Mouse (Mus musculus): ENCODE data around the gene Tjp1. TPM values are rescaled to one million over a fixed set of nuclear protein-coding genes. Genes with fewer than 3 reads are reported as not detected.

Gene Tjp1
- polyA plus RNA-seq, 1 experiment from 2014 or later: 0.10 TPM

GRCm38 (mm10) chr7:65431018-65431695 lies 96.4 kb downstream of the Tjp1 start:
- H3K4me3 ChIP-seq (ENCODE audit: inconsistent target): no peak overlapping the region
- no peak overlapping the region for H3K27ac ChIP-seq
- no peaks in the 10 kb centered on the region for H3K79me2 ChIP-seq (ENCODE audit: inconsistent target)
- no peaks in the 10 kb centered on the region for H3K36me3 ChIP-seq (ENCODE audit: inconsistent target)
- 28% methylated on average over 9 of the region's 9 CpGs for WGBS (ENCODE audit: missing documents)

GRCm38 (mm10) chr7:65430401-65430800 lies 97.2 kb downstream of the Tjp1 start:
- WGBS (ENCODE audit: missing documents): 73% methylated on average over 8 of the region's 8 CpGs
- Histone ChIP-seq H3K4me3 (ENCODE audit: inconsistent target) (no peak overlapping the region), H3K36me3 (ENCODE audit: inconsistent target) (no peaks in the 10 kb centered on the region), H3K79me2 (ENCODE audit: inconsistent target) (no peaks in the 10 kb centered on the region), H3K27ac (no peak overlapping the region)

GRCm38 (mm10) chr7:65424519-65424918 lies 103.1 kb downstream of the Tjp1 start:
- Histone ChIP-seq H3K36me3 (ENCODE audit: inconsistent target) (no peaks in the 10 kb centered on the region), H3K4me3 (ENCODE audit: inconsistent target) (no peak overlapping the region)
- 18% methylated on average over 8 of the region's 8 CpGs for WGBS (ENCODE audit: missing documents)

GRCm38 (mm10) chr7:65422456-65422855 lies 105.1 kb downstream of the Tjp1 start:
- no peak overlapping the region for H3K27ac ChIP-seq
- WGBS (ENCODE audit: missing documents): 92% methylated on average over 1 of the region's 1 CpGs
- no peak overlapping the region for H3K4me3 ChIP-seq (ENCODE audit: inconsistent target)
- H3K79me2 ChIP-seq (ENCODE audit: inconsistent target): no peaks in the 10 kb centered on the region
- H3K36me3 ChIP-seq (ENCODE audit: inconsistent target): no peaks in the 10 kb centered on the region

More at GRCm38 (mm10) chr7:65424519-65424918, 103.1 kb downstream of the Tjp1 start:
- Histone ChIP-seq H3K79me2 (ENCODE audit: inconsistent target) (no peaks in the 10 kb centered on the region), H3K27ac (no peak overlapping the region)

GRCm38 (mm10) chr7:65421451-65421850 lies 106.1 kb downstream of the Tjp1 start:
- H3K27ac ChIP-seq: no peak overlapping the region
- H3K79me2 ChIP-seq (ENCODE audit: inconsistent target): no peaks in the 10 kb centered on the region
- 2% methylated on average over 10 of the region's 10 CpGs for WGBS (ENCODE audit: missing documents)
- H3K4me3 ChIP-seq (ENCODE audit: inconsistent target): no peak overlapping the region
- no peaks in the 10 kb centered on the region for H3K36me3 ChIP-seq (ENCODE audit: inconsistent target)

- WGBS (ENCODE audit: missing documents): 55% methylated on average over 1 of the region's 1 CpGs
- H3K79me2 ChIP-seq (ENCODE audit: inconsistent target): no peaks in the 10 kb centered on the region
- no peak overlapping the region for H3K27ac ChIP-seq
- H3K36me3 ChIP-seq (ENCODE audit: inconsistent target): no peaks in the 10 kb centered on the region
- no peak overlapping the region for H3K4me3 ChIP-seq (ENCODE audit: inconsistent target)
Measured at GRCm38 (mm10) chr7:65419926-65420325, 107.7 kb downstream of the Tjp1 start.

- Histone ChIP-seq H3K36me3 (ENCODE audit: inconsistent target) (no peaks in the 10 kb centered on the region), H3K79me2 (ENCODE audit: inconsistent target) (no peaks in the 10 kb centered on the region), H3K27ac (no peak overlapping the region), H3K4me3 (ENCODE audit: inconsistent target) (no peak overlapping the region)
- 89% methylated on average over 3 of the region's 3 CpGs for WGBS (ENCODE audit: missing documents)
Measured at GRCm38 (mm10) chr7:65419012-65419411, 108.6 kb downstream of the Tjp1 start.

GRCm38 (mm10) chr7:65418366-65418911 lies 109.1 kb downstream of the Tjp1 start:
- 81% methylated on average over 10 of the region's 10 CpGs for WGBS (ENCODE audit: missing documents)
- H3K36me3 ChIP-seq (ENCODE audit: inconsistent target): no peaks in the 10 kb centered on the region
- no peak overlapping the region for H3K4me3 ChIP-seq (ENCODE audit: inconsistent target)
- no peak overlapping the region for H3K27ac ChIP-seq
- H3K79me2 ChIP-seq (ENCODE audit: inconsistent target): no peaks in the 10 kb centered on the region

GRCm38 (mm10) chr7:65417231-65418100 lies 110.1 kb downstream of the Tjp1 start:
- no peaks in the 10 kb centered on the region for H3K36me3 ChIP-seq (ENCODE audit: inconsistent target)
- no peaks in the 10 kb centered on the region for H3K79me2 ChIP-seq (ENCODE audit: inconsistent target)
- 75% methylated on average over 10 of the region's 10 CpGs for WGBS (ENCODE audit: missing documents)
- no peak overlapping the region for H3K4me3 ChIP-seq (ENCODE audit: inconsistent target)
- H3K27ac ChIP-seq: no peak overlapping the region

- WGBS (ENCODE audit: missing documents): 78% methylated on average over 3 of the region's 3 CpGs
- no peaks in the 10 kb centered on the region for H3K79me2 ChIP-seq (ENCODE audit: inconsistent target)
- no peaks in the 10 kb centered on the region for H3K36me3 ChIP-seq (ENCODE audit: inconsistent target)
- no peak overlapping the region for H3K27ac ChIP-seq
- H3K4me3 ChIP-seq (ENCODE audit: inconsistent target): no peak overlapping the region
Measured at GRCm38 (mm10) chr7:65416506-65416905, 111.1 kb downstream of the Tjp1 start.

GRCm38 (mm10) chr7:65413946-65414945 lies 113.3 kb downstream of the Tjp1 start:
- 82% methylated on average over 13 of the region's 13 CpGs for WGBS (ENCODE audit: missing documents)
- H3K79me2 ChIP-seq (ENCODE audit: inconsistent target): no peaks in the 10 kb centered on the region
- H3K4me3 ChIP-seq (ENCODE audit: inconsistent target): no peak overlapping the region
- no peak overlapping the region for H3K27ac ChIP-seq
- no peaks in the 10 kb centered on the region for H3K36me3 ChIP-seq (ENCODE audit: inconsistent target)

GRCm38 (mm10) chr7:65410668-65411067 lies 116.9 kb downstream of the Tjp1 start:
- Histone ChIP-seq H3K27ac (no peak overlapping the region), H3K4me3 (ENCODE audit: inconsistent target) (no peak overlapping the region), H3K36me3 (ENCODE audit: inconsistent target) (no peaks in the 10 kb centered on the region), H3K79me2 (ENCODE audit: inconsistent target) (no peaks in the 10 kb centered on the region)
- 10% methylated on average over 5 of the region's 7 CpGs for WGBS (ENCODE audit: missing documents)

GRCm38 (mm10) chr7:65406427-65406826 lies 121.2 kb downstream of the Tjp1 start:
- Histone ChIP-seq H3K4me3 (ENCODE audit: inconsistent target) (no peak overlapping the region), H3K79me2 (ENCODE audit: inconsistent target) (no peaks in the 10 kb centered on the region), H3K27ac (no peak overlapping the region), H3K36me3 (ENCODE audit: inconsistent target) (no peaks in the 10 kb centered on the region)
- 91% methylated on average over 3 of the region's 3 CpGs for WGBS (ENCODE audit: missing documents)

- Histone ChIP-seq H3K27ac (no peak overlapping the region), H3K4me3 (ENCODE audit: inconsistent target) (no peak overlapping the region), H3K79me2 (ENCODE audit: inconsistent target) (no peaks in the 10 kb centered on the region), H3K36me3 (ENCODE audit: inconsistent target) (no peaks in the 10 kb centered on the region)
- 94% methylated on average over 5 of the region's 5 CpGs for WGBS (ENCODE audit: missing documents)
Measured at GRCm38 (mm10) chr7:65402516-65402915, 125.1 kb downstream of the Tjp1 start.
